Mouse (Mus musculus) erythroblast, adult 5-6 weeks (primary cell): ENCODE data around the gene Bco2. TPM values are rescaled to one million over a fixed set of nuclear protein-coding genes. Genes with fewer than 3 reads are reported as not detected.

Experiments
- ATAC-seq: replicated peaks from 2 replicates; pipeline ENCODE4 v1.8.0; 2016; ENCODE audit warnings: moderate number of reproducible peaks, mild to moderate bottlenecking, moderate TSS enrichment, inconsistent platforms; ENCODE audit not compliant: poor library complexity, low FRiP score, severe bottlenecking
- total RNA-seq, 2 experiments: library from RNA; stranded (forward) in 1 of 2; stranded (reverse) in 1 of 2; fragments of 150-400 nt in 1 of 2; fragments of 200-764, 138-1000 nt in 1 of 2; gene quantifications; 2 replicates each; pipeline versions ENCODE4 v1.2.3 to v1.2.4; 2015 to 2017; ENCODE audit warnings: low replicate concordance in 2 of 2

The Bco2 gene
- total RNA-seq (2015; ENCODE audit: low replicate concordance): 0.84 and 1.7 TPM in 2 replicates
- 0.17 and 2.0 TPM in 2 replicates for total RNA-seq (2017; ENCODE audit: low replicate concordance)

GRCm38 (mm10) chr9:50555094-50555446 is at the start of gene Bco2:
Bco2 (minus strand) TSS chr9:50555181.
- ATAC-seq: no peak

GRCm38 (mm10) chr9:50604338-50604737 is 49.4 kb upstream of the Bco2 start:
- ATAC-seq: peak; percentile 34

GRCm38 (mm10) chr9:50603998-50604324 is 49.0 kb upstream of the Bco2 start:
- ATAC-seq: peak; percentile 79

- peak; percentile 97 for ATAC-seq
These were observed 48.4 kb upstream of the Bco2 start, which contains the start of the genes Sdhd and Timm8b for GRCm38 (mm10) chr9:50603189-50603997. Sdhd (minus strand) TSS chr9:50603812. Timm8b (plus strand) TSS chr9:50603910.

- ATAC-seq: no peak
These were observed 47.3 kb upstream of the Bco2 start for GRCm38 (mm10) chr9:50602055-50602845.

GRCm38 (mm10) chr9:50601536-50601935 is 46.6 kb upstream of the Bco2 start:
- ATAC-seq: no peak

GRCm38 (mm10) chr9:50596973-50597372 is 42.0 kb upstream of the Bco2 start:
- ATAC-seq: no peak

GRCm38 (mm10) chr9:50594794-50595417 is 39.9 kb upstream of the Bco2 start:
- no peak for ATAC-seq

GRCm38 (mm10) chr9:50593544-50593943 is 38.6 kb upstream of the Bco2 start:
- ATAC-seq: peak; percentile 79

GRCm38 (mm10) chr9:50592955-50593354 is 38.0 kb upstream of the Bco2 start:
- no peak for ATAC-seq

- no peak for ATAC-seq
These were observed 36.0 kb upstream of the Bco2 start for GRCm38 (mm10) chr9:50590856-50591518.

GRCm38 (mm10) chr9:50586955-50587354 is 32.0 kb upstream of the Bco2 start:
- ATAC-seq: no peak

- no peak for ATAC-seq
These were observed 30.3 kb upstream of the Bco2 start for GRCm38 (mm10) chr9:50585145-50585818.

GRCm38 (mm10) chr9:50580370-50580769 is 25.4 kb upstream of the Bco2 start:
- ATAC-seq: no peak

- ATAC-seq: no peak
These were observed 14.9 kb upstream of the Bco2 start for GRCm38 (mm10) chr9:50569599-50570525.

GRCm38 (mm10) chr9:50567881-50568280 is 12.9 kb upstream of the Bco2 start:
- no peak for ATAC-seq

- no peak for ATAC-seq
These were observed 12.4 kb upstream of the Bco2 start for GRCm38 (mm10) chr9:50567372-50567771.

GRCm38 (mm10) chr9:50565940-50566339 is 11.0 kb upstream of the Bco2 start:
- no peak for ATAC-seq
